Mouse (Mus musculus) lung, postnatal 36 days (tissue): ENCODE measurements around the gene Arrdc5.

ENCODE experiments used
- DNase-seq: peaks from one replicate; pipeline ENCODE4 v3.0.0; 2022; ENCODE audit warnings: mixed read lengths

Arrdc5 gene

DNA sequence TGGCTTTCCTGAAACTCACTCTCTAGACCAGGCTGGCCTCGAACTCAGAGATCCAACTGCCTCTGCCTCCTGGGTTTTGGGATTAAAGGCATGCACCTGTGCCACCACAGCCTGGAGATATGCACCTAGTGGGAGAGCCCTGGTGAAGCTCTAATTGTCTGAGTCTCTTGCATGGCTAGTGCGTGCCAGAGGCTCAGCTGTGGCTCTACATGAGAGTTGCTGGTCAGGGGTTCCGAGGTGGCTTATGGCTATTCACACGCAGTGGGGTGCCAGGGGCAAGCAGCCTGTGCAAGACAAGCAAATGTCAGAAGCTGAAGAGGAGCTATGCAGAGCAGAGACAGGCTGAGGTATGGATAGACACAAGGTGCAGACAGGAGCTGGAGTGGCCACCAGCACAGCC lies 45.4 kb downstream of the Arrdc5 start:
- DNase-seq, result no peak

- peak; percentile 94 for DNase-seq
Measured at GRCm38 (mm10) chr17:56251136-56251829, 48.8 kb downstream of the Arrdc5 start.

- DNase-seq, result no peak
Measured at GRCm38 (mm10) chr17:56245608-56246007, 54.5 kb downstream of the Arrdc5 start.
